Mouse (Mus musculus): ENCODE measurements around the gene Nudcd3.
A peak's percentile ranks its signal among the peaks of the same experiment; 100 is the strongest.

Gene Nudcd3

GRCm38 (mm10) chr11:6178673-6179166 is 21.5 kb downstream of the Nudcd3 start:
- ATAC-seq (ENCODE audit: low TSS enrichment), result peak; percentile 80

DNA sequence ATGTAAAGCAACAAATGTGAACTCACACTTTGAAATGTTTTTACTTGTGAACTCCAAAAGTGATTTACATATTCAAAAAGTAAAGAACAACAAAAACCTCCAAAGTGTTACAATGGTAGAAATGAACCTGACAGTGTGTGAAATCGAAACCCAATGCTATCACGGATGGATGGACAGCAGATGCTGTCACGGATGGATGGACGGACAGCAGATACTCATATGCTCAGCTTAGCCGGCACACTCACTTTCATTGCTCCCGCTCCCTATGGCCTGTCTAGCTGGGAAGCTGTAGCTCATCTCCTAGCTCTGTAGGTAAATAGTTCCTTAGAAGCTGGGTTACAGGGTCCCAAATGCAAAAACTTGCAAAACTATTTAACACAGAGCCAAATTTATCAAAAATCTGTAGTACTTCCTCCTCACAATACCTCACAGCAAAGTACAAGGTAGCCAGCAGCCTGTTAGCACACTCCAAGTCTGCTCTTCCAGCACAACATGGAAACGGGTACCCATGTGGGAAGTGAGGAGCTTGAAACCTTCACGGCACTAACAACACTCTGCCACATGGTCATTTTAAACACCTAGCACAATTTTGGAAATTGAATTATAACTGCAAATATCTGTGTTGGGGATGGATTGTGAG is 22.3 kb downstream of the Nudcd3 start:
- ATAC-seq (ENCODE audit: low TSS enrichment), result no peak

- no peak for ATAC-seq (ENCODE audit: low TSS enrichment)
Observed at GRCm38 (mm10) chr11:6175506-6175905, 24.7 kb downstream of the Nudcd3 start.

GRCm38 (mm10) chr11:6174719-6175118 is 25.5 kb downstream of the Nudcd3 start:
- ATAC-seq (ENCODE audit: low TSS enrichment), result peak; percentile 74

- no peak for ATAC-seq (ENCODE audit: low TSS enrichment)
Observed at GRCm38 (mm10) chr11:6169041-6169663, 31.1 kb downstream of the Nudcd3 start.

DNA sequence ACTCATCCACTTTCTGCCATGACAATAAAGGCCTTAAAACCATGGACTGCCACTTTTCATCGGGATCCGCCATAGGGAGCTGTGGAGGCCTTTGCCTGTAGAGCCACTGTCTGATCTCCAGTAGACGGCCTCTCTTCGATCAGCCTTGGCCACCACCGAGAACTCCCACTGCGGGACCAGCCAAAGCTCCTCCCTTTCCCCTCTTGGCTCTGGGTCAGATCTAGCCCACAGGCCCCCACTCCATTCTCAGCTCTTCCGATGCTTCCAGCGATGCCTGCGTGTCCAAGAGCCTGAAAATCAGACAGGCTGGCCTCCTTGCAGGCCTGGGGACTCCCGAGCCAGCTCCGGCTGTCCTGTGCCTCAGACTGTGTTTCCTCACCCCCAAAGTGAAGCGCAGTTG is 33.9 kb downstream of the Nudcd3 start:
- no peak for ATAC-seq (ENCODE audit: low TSS enrichment)

DNA sequence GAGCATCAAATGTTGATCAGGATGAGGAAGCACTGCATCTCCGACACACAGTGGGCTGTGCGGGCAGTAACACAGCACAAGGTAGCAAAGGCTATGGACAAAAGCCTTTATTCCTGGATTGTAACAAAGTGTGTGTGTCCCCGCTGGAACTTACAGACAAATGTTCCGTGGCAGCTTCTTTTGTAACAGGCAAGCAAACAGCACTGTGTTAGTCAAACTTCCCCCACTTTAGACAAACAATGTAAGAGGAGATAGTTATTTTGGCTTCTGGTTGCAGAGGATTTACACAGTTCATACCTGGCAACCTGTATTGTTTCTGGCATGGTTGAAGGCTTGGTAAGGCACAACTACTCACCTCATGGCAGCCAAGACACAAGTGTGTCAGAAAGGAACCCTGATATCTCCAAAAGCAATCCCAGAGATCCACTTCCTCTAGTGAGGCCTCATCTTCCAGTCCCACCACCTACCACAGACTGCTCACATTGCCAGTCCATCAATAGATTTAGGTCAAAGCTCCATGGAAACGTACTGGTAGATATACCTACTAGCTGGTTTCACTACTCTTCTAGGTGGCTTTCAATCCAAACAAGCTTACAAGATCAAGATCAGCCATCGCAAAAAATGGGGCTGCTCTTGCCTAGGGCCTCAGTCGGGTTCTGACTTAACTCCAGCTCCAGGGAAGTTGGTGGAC is 34.7 kb downstream of the Nudcd3 start:
- no peak for ATAC-seq (ENCODE audit: low TSS enrichment)

- ATAC-seq (ENCODE audit: low TSS enrichment), result no peak
Observed at GRCm38 (mm10) chr11:6164781-6165180, 35.4 kb downstream of the Nudcd3 start.

- peak; percentile 28; the same call in 1 of the 2 replicates for ATAC-seq (ENCODE audit: low TSS enrichment)
Observed at GRCm38 (mm10) chr11:6163706-6164105, 36.5 kb downstream of the Nudcd3 start.

DNA sequence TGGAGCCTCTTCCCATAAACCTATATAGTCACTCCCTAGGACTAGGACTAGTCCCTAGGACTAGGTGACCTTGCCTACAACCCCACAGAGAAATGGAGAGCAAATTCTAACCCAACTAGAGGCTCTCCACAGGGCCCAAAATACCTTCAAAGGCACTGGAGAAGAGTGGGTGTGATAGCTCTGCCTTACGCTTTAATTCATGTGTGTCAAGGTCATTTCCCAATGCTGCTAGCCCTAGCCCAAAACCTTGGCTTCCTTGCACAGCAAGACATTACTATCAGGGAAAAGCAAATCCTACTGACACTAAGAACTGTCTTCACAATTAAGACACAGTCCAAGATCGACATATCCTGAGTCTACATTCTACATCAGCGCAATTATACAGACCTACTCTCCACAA is 37.2 kb downstream of the Nudcd3 start:
- no peak for ATAC-seq (ENCODE audit: low TSS enrichment)

GRCm38 (mm10) chr11:6161549-6161948 is 38.7 kb downstream of the Nudcd3 start:
- no peak for ATAC-seq (ENCODE audit: low TSS enrichment)

DNA sequence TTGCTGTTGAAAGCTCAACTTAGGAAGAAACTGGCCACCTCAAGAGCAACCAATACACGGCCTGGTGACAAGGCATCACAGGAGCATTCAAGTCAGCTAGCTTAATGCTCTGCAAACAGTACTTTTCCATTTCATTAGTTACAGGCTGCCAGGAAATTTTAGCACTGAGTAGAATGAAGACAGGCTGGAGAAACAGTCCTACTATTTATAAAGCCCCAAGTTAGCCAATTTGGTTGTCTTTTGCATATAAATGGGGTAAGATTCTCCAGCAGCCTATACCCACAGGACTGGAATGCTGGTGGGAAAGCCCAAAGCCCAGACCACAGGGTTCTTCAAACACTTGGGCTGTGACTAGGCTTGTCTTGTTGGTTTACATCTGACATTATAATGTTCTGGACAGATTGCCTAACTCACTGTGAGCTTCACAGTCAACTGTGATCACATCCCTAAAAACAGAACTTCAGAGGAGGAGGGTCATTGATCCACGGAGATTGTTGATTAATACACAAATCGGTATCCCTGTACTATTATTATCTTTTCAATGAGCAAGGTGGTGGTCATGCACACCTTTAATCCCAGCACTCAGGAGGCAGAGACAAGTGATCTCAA is 39.4 kb downstream of the Nudcd3 start:
- peak; percentile 68 for ATAC-seq (ENCODE audit: low TSS enrichment)

DNA sequence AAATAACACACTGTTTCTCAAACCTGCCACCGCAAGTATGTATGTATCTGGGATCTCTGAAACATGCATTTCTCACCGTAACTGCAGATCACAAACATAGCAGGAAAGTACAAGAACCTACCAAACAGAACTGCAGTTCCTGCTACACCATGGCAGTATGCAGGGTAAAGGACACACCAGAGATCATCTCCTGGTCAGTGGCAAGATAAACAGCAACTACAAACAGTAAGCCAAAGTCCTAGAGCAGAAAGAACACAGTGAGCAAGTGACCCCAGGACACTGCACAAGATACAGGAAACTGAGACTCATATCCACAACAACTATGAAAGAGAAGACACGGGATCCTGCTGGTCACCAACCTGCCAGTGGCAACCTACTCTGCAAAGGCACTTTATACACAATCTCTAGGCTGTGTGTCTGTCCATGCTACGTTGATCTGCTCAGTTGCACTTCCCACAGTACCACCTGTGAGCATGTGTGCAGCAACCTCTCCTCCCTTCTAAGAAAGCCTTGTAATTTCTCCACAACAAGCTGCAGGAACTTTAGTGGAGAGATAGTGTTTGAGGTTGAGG is 40.4 kb downstream of the Nudcd3 start:
- ATAC-seq (ENCODE audit: low TSS enrichment), result no peak

GRCm38 (mm10) chr11:6158515-6158914 is 41.7 kb downstream of the Nudcd3 start:
- no peak for ATAC-seq (ENCODE audit: low TSS enrichment)

DNA sequence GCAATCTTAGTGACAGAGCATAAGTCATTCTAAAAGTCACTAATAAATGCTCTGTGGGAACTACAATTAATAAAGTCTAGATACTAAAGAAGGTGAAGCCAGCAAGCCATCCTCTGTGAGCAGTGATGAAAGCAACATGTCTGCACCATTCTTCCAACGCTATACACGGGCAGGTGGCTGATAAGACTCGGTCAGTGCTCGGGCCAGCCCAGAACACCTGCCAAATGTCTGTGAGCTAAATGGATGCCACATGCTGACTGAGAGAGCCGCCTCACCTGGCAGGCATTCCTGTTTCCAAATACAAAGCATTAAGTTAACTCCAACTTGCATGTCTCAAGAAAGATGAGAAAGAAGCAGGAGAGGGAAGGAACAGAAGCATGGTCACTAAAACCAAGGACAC is 43.1 kb downstream of the Nudcd3 start:
- ATAC-seq (ENCODE audit: low TSS enrichment), result no peak

DNA sequence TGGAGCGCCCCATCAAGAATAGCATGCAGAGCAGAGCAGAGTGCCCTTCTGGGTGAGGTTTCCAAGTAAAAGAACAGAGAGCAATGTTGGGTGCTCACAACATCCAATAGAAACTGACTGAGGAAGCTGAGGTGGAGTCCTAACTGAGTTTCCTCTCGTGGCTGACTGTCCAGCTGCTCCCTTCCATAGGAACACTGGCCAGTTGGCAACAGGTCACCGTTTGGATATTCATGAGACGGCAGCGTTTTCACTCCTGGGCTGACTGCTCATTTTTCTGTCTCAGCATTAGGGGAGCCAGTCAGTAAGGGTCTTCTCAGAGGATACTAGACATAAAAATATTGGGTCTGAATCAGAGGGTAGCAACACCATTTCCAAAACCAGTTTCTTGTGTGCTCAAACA is 43.6 kb downstream of the Nudcd3 start:
- ATAC-seq (ENCODE audit: low TSS enrichment), result no peak

GRCm38 (mm10) chr11:6154211-6154701 is 46.0 kb downstream of the Nudcd3 start:
- ATAC-seq (ENCODE audit: low TSS enrichment), result peak; percentile 82

- no peak for ATAC-seq (ENCODE audit: low TSS enrichment)
Observed at GRCm38 (mm10) chr11:6152864-6153263, 47.4 kb downstream of the Nudcd3 start.

- no peak for ATAC-seq (ENCODE audit: low TSS enrichment)
Observed at GRCm38 (mm10) chr11:6138233-6138950, 61.8 kb downstream of the Nudcd3 start.

GRCm38 (mm10) chr11:6132886-6133285 is 67.3 kb downstream of the Nudcd3 start:
- ATAC-seq (ENCODE audit: low TSS enrichment), result no peak

- no peak for ATAC-seq (ENCODE audit: low TSS enrichment)
Observed at GRCm38 (mm10) chr11:6130578-6130977, 69.6 kb downstream of the Nudcd3 start.

Measured in frontal cortex, adult (tissue).